Mouse (Mus musculus): ENCODE measurements at regions not wholly inside any gene's neighbourhood (a gene's known extent, or its start where the extent isn't known, plus 50 kb on each side); places are given as distances from the start of the nearest gene placed in this dataset.

DNA sequence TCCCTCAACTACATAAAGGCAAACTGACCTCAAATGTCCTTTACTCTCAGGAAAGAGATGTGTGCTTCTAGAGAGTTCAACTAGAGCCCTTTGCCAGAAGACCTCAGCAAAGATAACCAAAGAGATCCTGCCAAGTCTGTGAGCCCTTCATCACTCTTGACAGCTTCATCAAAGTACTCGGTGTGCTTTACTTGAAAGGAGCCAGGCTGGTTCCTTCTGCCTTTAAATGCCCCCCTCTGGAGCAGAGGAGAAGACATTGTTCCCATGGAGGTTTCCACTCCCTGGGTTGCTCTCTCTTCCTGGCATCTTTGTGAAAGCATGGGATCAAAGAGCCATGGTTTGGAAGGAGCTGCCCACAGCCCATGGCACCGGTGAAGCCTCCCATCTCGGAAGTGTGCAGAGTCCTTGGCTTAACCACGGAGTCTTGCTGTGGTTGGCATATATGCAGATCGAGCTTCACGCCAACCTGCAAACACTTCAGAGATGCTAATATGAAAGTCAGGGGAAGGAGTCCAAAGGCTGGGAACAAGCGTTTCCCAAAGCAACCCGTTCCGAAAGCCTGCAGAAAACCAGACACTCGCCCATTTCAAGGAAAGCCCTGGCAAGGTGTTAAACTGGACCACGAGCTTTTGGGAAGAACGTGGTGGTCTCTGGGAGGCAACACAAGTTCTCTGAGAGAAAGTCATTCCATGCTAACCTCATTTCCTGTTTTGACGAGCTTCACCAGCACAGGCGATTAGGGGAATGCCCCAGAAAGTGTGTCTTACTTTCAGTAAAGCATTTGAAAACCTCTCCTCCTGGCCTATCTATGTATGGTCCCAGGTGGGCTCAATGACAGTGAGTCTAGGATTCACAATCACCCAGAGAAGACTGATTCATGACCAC lies 223.5 kb upstream of the Spdye4c start:
- WGBS: 38% methylated on average over 14 of the region's 14 CpGs
- H3K36me3 ChIP-seq (ENCODE audit: control insufficient read depth, insufficient read depth, low read length): no peaks in the 10 kb centered on the region
- no peak overlapping the region for H3K4me3 ChIP-seq (ENCODE audit: control insufficient read depth, insufficient read depth, low read length)
- DNase-seq: no peak
- no peak overlapping the region for H3K27ac ChIP-seq (ENCODE audit: control insufficient read depth, insufficient read depth, low read length)
- no peaks in the 10 kb centered on the region for H3K27me3 ChIP-seq (ENCODE audit: control insufficient read depth, insufficient read depth, low read length)
- TF ChIP-seq POLR2A (IDR thresholded peaks at IDR 0.05; ENCODE audit: control insufficient read depth, extremely low read depth, insufficient read depth, low read length, poor library complexity) (no peak), CTCF (IDR thresholded peaks at IDR 0.05; ENCODE audit: borderline replicate concordance, control insufficient read depth, extremely low read depth, insufficient read depth, low read length, poor library complexity) (no peak)
- H3K4me1 ChIP-seq (replicated peaks; ENCODE audit: control insufficient read depth, insufficient read depth, low read length): peaks cover 10% of the 10 kb centered on the region

DNA sequence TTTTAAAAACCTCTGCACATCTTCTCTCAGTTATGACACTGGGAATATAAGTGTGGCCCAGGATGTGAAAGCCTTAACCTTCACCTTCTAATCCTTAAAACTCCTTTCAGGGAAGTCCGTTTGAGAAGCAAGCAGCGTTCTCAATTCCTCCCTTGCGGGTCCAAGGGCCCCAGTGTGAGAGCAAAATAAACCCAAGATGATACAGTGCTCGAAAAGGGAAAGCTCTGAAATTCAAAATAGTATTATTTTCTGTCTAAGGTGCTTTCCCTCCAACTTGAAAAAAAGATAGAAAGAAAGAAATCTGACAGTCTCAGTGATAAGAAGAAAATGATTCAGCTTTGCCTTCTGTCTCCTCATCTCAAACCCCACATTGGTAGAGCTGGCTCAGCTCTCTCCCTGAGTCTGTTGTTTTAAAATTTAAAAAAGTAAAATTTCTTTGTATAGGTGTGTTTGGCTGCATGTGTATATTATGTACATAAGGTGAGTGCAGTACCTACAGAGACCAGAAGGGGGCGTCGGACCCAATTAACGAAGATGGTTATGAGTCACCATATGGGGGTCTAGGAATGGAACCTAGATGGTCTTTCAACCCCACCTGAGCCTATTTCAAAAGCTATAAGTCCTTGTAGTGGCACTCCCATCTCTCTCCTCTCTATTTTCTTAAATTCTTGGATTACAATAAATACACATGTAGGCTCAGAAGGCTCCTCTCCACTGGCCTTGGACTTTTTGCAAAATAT lies 222.3 kb upstream of the Spdye4c start:
- TF ChIP-seq CTCF (IDR thresholded peaks at IDR 0.05; ENCODE audit: borderline replicate concordance, control insufficient read depth, extremely low read depth, insufficient read depth, low read length, poor library complexity) (no peak), POLR2A (IDR thresholded peaks at IDR 0.05; ENCODE audit: control insufficient read depth, extremely low read depth, insufficient read depth, low read length, poor library complexity) (no peak)
- DNase-seq: no peak
- H3K4me3 ChIP-seq (ENCODE audit: control insufficient read depth, insufficient read depth, low read length): no peak overlapping the region
- no peak overlapping the region for H3K27ac ChIP-seq (ENCODE audit: control insufficient read depth, insufficient read depth, low read length)
- 79% methylated on average over 7 of the region's 7 CpGs for WGBS
- H3K27me3 ChIP-seq (ENCODE audit: control insufficient read depth, insufficient read depth, low read length): no peaks in the 10 kb centered on the region
- no peaks in the 10 kb centered on the region for H3K36me3 ChIP-seq (ENCODE audit: control insufficient read depth, insufficient read depth, low read length)
- peaks cover 10% of the 10 kb centered on the region for H3K4me1 ChIP-seq (replicated peaks; ENCODE audit: control insufficient read depth, insufficient read depth, low read length)

DNA sequence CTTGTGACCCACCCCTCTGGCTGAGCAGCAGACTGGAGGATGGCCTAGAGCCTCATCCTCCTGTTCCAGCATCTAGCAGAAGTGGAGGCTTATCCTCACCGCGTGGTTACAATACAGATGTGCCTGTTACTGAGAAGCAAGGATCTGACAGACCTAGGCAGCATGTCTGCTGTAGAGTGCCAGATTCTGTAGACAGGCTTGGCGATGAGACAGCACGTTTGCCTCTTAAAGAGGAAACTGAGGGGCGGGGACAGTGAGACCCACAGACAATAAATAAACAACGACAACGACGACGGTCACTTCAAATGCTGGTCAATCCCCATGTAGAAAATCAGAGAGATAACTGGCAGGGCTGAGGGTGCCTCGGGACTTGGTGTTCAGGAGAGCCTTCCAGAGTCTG lies 220.2 kb upstream of the Spdye4c start:
- H3K27ac ChIP-seq (ENCODE audit: control insufficient read depth, insufficient read depth, low read length): no peak overlapping the region
- H3K4me1 ChIP-seq (replicated peaks; ENCODE audit: control insufficient read depth, insufficient read depth, low read length): peaks cover 6% of the 10 kb centered on the region
- no peak for DNase-seq
- TF ChIP-seq CTCF (IDR thresholded peaks at IDR 0.05; ENCODE audit: borderline replicate concordance, control insufficient read depth, extremely low read depth, insufficient read depth, low read length, poor library complexity) (no peak), POLR2A (IDR thresholded peaks at IDR 0.05; ENCODE audit: control insufficient read depth, extremely low read depth, insufficient read depth, low read length, poor library complexity) (no peak)
- 74% methylated on average over 10 of the region's 10 CpGs for WGBS
- H3K27me3 ChIP-seq (ENCODE audit: control insufficient read depth, insufficient read depth, low read length): no peaks in the 10 kb centered on the region
- H3K36me3 ChIP-seq (ENCODE audit: control insufficient read depth, insufficient read depth, low read length): no peaks in the 10 kb centered on the region
- no peak overlapping the region for H3K4me3 ChIP-seq (ENCODE audit: control insufficient read depth, insufficient read depth, low read length)

DNA sequence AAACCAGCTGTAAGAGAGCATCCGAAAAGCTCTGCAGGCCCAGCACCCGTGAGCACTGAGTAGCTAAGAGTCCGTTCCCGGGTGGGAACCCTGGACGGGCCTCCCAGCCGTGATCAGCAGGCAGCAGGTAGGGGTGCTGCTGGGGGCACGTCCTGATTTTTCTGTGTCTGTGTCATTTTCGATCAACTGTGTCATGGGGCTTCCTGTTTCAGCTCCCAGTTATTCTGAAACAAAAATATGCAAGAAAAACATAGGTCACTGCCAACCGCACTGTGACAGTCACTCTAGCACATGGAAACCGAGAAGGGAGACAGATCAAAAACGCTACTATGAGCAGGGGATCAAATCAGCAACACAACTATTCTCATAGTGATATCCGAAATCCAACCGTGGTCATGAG lies 218.8 kb upstream of the Spdye4c start:
- TF ChIP-seq CTCF (IDR thresholded peaks at IDR 0.05; ENCODE audit: borderline replicate concordance, control insufficient read depth, extremely low read depth, insufficient read depth, low read length, poor library complexity): no peak
- TF ChIP-seq POLR2A (IDR thresholded peaks at IDR 0.05; ENCODE audit: control insufficient read depth, extremely low read depth, insufficient read depth, low read length, poor library complexity): no peak
- H3K36me3 ChIP-seq (ENCODE audit: control insufficient read depth, insufficient read depth, low read length): no peaks in the 10 kb centered on the region
- 86% methylated on average over 13 of the region's 13 CpGs for WGBS
- no peak for DNase-seq
- peaks cover 8% of the 10 kb centered on the region for H3K4me1 ChIP-seq (replicated peaks; ENCODE audit: control insufficient read depth, insufficient read depth, low read length)
- no peak overlapping the region for H3K27ac ChIP-seq (ENCODE audit: control insufficient read depth, insufficient read depth, low read length)
- no peak overlapping the region for H3K4me3 ChIP-seq (ENCODE audit: control insufficient read depth, insufficient read depth, low read length)
- no peaks in the 10 kb centered on the region for H3K27me3 ChIP-seq (ENCODE audit: control insufficient read depth, insufficient read depth, low read length)

DNA sequence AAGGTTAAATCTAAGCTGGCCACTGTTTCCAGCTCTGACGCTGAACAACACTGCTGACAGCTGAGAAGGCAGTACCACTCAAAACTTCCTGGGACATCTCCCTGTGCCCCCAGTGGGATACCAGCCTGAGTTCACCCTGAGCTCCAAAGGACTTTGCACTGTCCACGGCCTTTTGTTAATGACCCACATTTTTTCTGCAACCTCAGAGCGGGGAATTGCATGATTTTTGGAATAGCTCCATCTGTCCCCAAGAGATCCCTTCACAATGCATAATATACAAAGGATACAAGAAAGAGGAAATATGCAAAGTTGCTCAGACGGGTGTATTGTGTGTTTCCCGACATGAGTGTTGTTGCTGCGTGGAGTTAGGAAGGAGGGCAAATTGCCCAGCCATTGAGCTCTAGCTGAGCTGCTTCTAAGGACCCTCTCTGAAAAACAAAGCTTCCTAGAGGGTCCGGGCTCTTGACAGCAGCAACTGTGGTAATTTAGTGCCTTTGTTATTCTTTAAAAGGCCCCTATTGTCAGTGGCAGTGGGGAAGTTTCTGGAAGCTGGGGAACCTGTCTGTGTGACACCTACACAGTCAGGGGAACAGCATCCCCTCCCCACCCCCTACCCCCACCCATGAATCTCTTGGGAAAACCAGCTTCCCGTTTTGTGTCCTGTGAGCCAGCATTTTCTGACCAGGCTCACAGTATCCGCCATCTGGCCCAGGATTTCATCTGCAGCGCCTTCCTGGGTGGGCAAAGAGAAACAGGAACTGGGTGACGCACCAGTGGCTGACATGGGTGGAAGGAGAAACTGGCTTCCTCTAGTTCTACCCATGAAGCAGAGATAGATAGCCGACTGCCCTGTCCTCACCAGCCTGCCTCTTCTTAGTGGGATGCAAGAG lies 217.4 kb upstream of the Spdye4c start:
- Histone ChIP-seq H3K27ac (ENCODE audit: control insufficient read depth, insufficient read depth, low read length) (no peak overlapping the region), H3K4me3 (ENCODE audit: control insufficient read depth, insufficient read depth, low read length) (no peak overlapping the region), H3K4me1 (replicated peaks; ENCODE audit: control insufficient read depth, insufficient read depth, low read length) (peaks cover 3% of the 10 kb centered on the region; the same call in 1 of the 2 replicates), H3K36me3 (ENCODE audit: control insufficient read depth, insufficient read depth, low read length) (no peaks in the 10 kb centered on the region), H3K27me3 (ENCODE audit: control insufficient read depth, insufficient read depth, low read length) (no peaks in the 10 kb centered on the region)
- WGBS: 73% methylated on average over 12 of the region's 12 CpGs
- no peak for DNase-seq
- TF ChIP-seq POLR2A (IDR thresholded peaks at IDR 0.05; ENCODE audit: control insufficient read depth, extremely low read depth, insufficient read depth, low read length, poor library complexity) (no peak), CTCF (IDR thresholded peaks at IDR 0.05; ENCODE audit: borderline replicate concordance, control insufficient read depth, extremely low read depth, insufficient read depth, low read length, poor library complexity) (no peak)

DNA sequence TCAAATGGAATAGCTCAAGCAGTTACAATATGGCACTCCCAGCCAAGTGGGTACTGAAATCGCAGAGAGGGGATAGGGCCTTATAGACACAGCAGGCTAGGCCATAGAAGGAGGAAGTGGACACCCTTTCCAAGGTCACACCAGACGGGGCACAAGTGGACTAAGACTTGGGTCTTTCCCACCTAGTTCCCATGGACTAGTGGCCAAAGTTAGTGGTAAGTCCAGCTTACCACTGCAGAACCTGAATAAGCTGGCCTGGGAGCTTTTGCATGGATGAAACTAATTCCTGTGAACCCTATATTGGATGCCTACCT lies 216.8 kb upstream of the Spdye4c start:
- WGBS: 88% methylated on average over 2 of the region's 2 CpGs
- peaks cover 3% of the 10 kb centered on the region; the same call in 1 of the 2 replicates for H3K4me1 ChIP-seq (replicated peaks; ENCODE audit: control insufficient read depth, insufficient read depth, low read length)
- no peaks in the 10 kb centered on the region for H3K36me3 ChIP-seq (ENCODE audit: control insufficient read depth, insufficient read depth, low read length)
- no peak for DNase-seq
- no peaks in the 10 kb centered on the region for H3K27me3 ChIP-seq (ENCODE audit: control insufficient read depth, insufficient read depth, low read length)
- no peak overlapping the region for H3K4me3 ChIP-seq (ENCODE audit: control insufficient read depth, insufficient read depth, low read length)
- no peak for TF ChIP-seq CTCF (IDR thresholded peaks at IDR 0.05; ENCODE audit: borderline replicate concordance, control insufficient read depth, extremely low read depth, insufficient read depth, low read length, poor library complexity)
- TF ChIP-seq POLR2A (IDR thresholded peaks at IDR 0.05; ENCODE audit: control insufficient read depth, extremely low read depth, insufficient read depth, low read length, poor library complexity): no peak
- no peak overlapping the region for H3K27ac ChIP-seq (ENCODE audit: control insufficient read depth, insufficient read depth, low read length)
